Mouse (Mus musculus) embryonic facial prominence, embryonic 11.5 days (tissue): ENCODE results near the gene Aif1l. TPM values are rescaled to one million over a fixed set of nuclear protein-coding genes. Genes with fewer than 3 reads are reported as not detected.

ENCODE experiments used
- ATAC-seq: fragments of 200-750 bp; cut with Nextera tagmentation; replicated peaks from 2 replicates; pipeline ENCODE4 v1.8.0; 2017; ENCODE audit warnings: low read depth; ENCODE audit not compliant: insufficient number of reproducible peaks, low FRiP score, low TSS enrichment
- DNase-seq: peaks from one replicate; pipeline ENCODE4 v3.0.0-alpha.2; 2015; ENCODE audit warnings: low spot score
- H3K27ac ChIP-seq: fragments of 300-500 bp; sonication (generic); replicated peaks from 2 replicates; pipeline ENCODE4 v1.5.1; 2014; ENCODE audit warnings: mild to moderate bottlenecking, low read depth, low read length, control low read depth
- H3K27me3 ChIP-seq: fragments of 300-500 bp; sonication (generic); 2 replicates; pipeline ENCODE4 v1.6.1; 2014; ENCODE audit warnings: mild to moderate bottlenecking, low read length, moderate library complexity, mixed read lengths; ENCODE audit not compliant: control insufficient read depth, insufficient read depth
- H3K36me3 ChIP-seq: fragments of 300-500 bp; sonication (generic); replicated peaks from 2 replicates; pipeline ENCODE4 v1.6.1; 2014; ENCODE audit warnings: low read depth, mild to moderate bottlenecking, low read length, moderate library complexity, mixed read lengths; ENCODE audit not compliant: control insufficient read depth, insufficient read depth
- H3K4me1 ChIP-seq: fragments of 300-500 bp; sonication (generic); 2 replicates; pipeline ENCODE4 v1.6.1; 2014; ENCODE audit warnings: low read length, mixed read lengths; ENCODE audit not compliant: control insufficient read depth, insufficient read depth
- H3K4me2 ChIP-seq: fragments of 300-500 bp; sonication (generic); 2 replicates; pipeline ENCODE4 v1.6.1; 2014; ENCODE audit warnings: low read depth, mild to moderate bottlenecking, control low read depth, low read length, moderate library complexity
- H3K4me3 ChIP-seq: fragments of 300-500 bp; sonication (generic); 2 replicates; pipeline ENCODE4 v1.5.1; 2014; ENCODE audit warnings: low read depth, low read length, control low read depth
- H3K9ac ChIP-seq: fragments of 300-500 bp; sonication (generic); replicated peaks from 2 replicates; pipeline ENCODE4 v1.6.1; 2014; ENCODE audit warnings: mild to moderate bottlenecking, control low read depth, low read length
- H3K9me3 ChIP-seq: fragments of 300-500 bp; sonication (generic); replicated peaks from 2 replicates; pipeline ENCODE4 v1.6.1; 2016; ENCODE audit warnings: mild to moderate bottlenecking, low read length, inconsistent platforms, mixed read lengths; ENCODE audit not compliant: control insufficient read depth
- WGBS: fragments of 180-500 bp; shearing (Covaris S2); extraction: QIAGEN DNeasy Blood & Tissue Kit; methylation state at CpG from one replicate; pipeline ENCODE4 v1.1.7; 2014; 5-methylcytosine and 5-hydroxymethylcytosine counted together
- polyA plus RNA-seq: library from polyadenylated mRNA; unstranded; fragments of >200 nt; fragmentation: Nextera tagmentation; extraction: Ambion mirVana; gene quantifications from 2 replicates; pipeline ENCODE4 v1.2.1, GENCODE M21; 2014

Aif1l gene
- polyA plus RNA-seq = 83.5 and 84.3 TPM in 2 replicates

DNA sequence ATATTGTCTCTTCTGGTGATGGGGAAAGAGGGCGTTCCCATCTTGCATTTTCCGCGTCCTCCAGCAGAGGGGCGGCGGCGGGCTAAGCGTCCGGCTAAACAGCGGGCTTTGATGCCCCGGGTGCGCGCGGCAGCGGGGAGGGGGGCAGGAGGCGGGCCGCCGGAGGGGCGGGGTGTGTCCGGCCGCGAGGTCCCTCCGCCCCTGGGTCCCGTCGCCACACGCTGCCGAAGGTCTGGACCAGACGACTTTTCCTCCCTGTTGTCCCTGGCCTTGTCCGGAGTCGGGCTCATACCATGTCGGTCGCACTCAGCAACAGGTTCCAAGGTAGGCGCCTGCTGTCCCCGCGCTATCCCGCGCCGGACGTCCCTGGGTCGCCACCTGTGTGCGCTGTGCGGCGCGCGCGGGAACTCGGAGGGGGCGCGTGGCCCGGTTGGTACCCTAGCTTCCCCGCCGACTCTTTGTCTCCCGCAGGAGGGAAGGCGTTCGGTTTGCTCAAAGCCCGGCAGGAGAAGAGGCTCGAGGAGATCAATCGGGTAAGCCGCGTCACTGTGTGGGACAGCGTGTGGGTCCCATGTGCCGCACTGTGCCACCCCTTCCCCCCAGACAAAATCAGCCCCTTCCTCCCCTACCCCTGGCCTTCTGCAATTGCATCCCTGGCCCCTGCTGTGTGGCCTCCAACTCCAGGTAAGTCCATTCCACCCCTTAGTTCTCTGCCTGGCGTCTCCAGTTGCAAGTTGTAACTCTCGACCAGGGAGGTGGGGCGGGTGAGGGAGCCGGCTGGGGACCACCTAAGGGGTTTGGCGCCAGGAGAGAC, at the start of gene Aif1l:
Gene Aif1l (plus strand): TSS at position 82 of the 814 bp plus-strand sequence.
- peak; percentile 71 for ATAC-seq
- H3K4me2 ChIP-seq = peak within 1 kb of the TSS; percentile 90
- no peaks in the 10 kb centered on the region; the same call in none of the 2 replicates for H3K36me3 ChIP-seq
- WGBS = under 1% methylated on average over 66 of the region's 66 CpGs
- no peak within 1 kb of the TSS for H3K27ac ChIP-seq
- DNase-seq = peak; percentile 87
- no peaks in the 10 kb centered on the region for H3K9me3 ChIP-seq
- peak within 1 kb of the TSS; percentile 83 for H3K4me3 ChIP-seq
- no peaks in the 10 kb centered on the region for H3K27me3 ChIP-seq
- H3K9ac ChIP-seq = peak within 1 kb of the TSS; percentile 83
- no peaks in the 10 kb centered on the region for H3K4me1 ChIP-seq

DNA sequence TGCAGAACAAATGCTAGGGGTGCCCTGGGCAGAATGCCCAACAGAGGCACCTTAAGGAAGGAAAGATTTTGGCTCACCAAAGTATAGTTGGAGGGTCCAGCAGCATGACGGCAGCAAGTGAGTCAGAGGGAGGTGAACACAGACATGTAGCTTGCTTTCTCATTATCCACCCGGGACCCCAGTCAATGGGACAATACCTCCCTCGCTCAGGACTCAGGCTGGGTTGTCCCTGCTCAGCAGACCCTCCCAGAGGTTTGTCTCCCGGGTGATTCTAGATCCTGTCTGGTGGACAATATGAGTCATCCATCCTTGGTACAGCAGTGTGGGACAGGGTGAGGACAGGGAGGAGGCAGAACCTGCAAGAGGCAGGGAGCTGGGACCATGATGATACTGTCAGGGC, 49.0 kb upstream of the Aif1l start:
- Histone ChIP-seq H3K9ac (no peak overlapping the region), H3K27me3 (no peaks in the 10 kb centered on the region), H3K27ac (no peak overlapping the region), H3K36me3 (no peaks in the 10 kb centered on the region), H3K9me3 (no peaks in the 10 kb centered on the region), H3K4me1 (peaks cover 7% of the 10 kb centered on the region), H3K4me2 (no peak overlapping the region), H3K4me3 (no peak overlapping the region)
- ATAC-seq = no peak
- WGBS = 80% methylated on average over 4 of the region's 4 CpGs
- DNase-seq = no peak

DNA sequence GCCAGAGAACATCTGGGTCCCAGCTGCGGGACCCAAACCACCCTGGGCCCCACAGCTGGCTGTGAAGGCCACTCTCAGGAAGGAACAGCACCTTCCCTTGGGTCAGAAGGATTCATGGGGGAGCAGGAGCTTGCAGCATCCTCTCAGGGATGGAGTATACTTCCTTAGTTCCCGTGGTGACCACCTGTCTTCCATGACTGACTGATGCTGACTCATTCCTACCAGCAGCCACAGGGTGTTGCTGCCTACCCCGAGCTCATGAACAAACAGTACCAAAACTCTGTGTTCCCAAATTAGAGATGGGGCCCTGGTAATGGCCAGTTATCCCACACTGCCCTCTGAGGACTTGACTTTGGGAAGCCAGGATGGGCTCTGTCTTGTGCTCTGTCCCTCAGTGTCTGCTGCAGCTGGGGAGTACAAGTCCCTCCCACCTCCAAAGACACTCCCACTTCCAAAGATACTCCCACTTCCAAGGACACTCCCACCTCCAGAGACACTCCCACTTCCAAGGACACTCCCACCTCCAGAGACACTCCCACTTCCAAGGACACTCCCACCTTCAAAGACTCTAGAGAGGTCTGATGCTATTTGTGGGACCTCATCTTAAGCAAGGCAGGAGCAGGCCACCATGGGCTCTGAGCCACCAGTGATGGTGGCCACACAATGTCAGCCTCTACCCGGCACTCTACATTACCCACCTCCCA, 48.1 kb upstream of the Aif1l start:
- 55% methylated on average over 4 of the region's 4 CpGs for WGBS
- peaks cover 7% of the 10 kb centered on the region for H3K4me1 ChIP-seq
- no peak overlapping the region for H3K27ac ChIP-seq
- ATAC-seq (no peak), DNase-seq (no peak)
- H3K27me3 ChIP-seq = no peaks in the 10 kb centered on the region
- no peak overlapping the region for H3K4me2 ChIP-seq
- H3K9ac ChIP-seq = no peak overlapping the region
- H3K4me3 ChIP-seq = no peak overlapping the region
- no peaks in the 10 kb centered on the region for H3K9me3 ChIP-seq
- no peaks in the 10 kb centered on the region for H3K36me3 ChIP-seq

DNA sequence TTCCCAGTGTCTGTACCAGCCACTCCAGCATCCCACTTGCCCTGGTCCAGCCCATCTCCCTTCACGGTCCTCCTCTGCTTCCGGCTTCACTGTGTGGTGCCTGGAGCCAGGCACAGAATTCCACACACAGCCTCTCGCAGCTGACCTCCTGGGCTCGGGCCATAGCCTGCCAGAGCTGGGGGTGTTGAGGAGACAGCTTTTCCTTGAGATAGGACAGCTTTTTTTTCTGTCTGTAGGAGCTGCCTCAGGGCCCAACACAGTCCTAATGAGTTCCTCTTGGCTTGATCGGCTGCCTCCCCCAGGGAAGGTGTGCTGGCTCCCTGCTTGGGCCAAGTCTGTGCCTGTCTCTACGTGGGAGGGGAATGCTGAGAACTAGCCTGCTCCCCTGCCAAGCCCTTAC, 45.9 kb upstream of the Aif1l start:
- WGBS = 12% methylated on average over 6 of the region's 6 CpGs
- H3K9ac ChIP-seq = no peak overlapping the region; the same call in 1 of the 2 replicates
- no peak for DNase-seq
- H3K27me3 ChIP-seq = no peaks in the 10 kb centered on the region
- H3K4me2 ChIP-seq = no peak overlapping the region
- ATAC-seq = no peak
- H3K27ac ChIP-seq = peak overlapping the region; percentile 41; the same call in 1 of the 2 replicates
- H3K4me3 ChIP-seq = no peak overlapping the region
- no peaks in the 10 kb centered on the region for H3K9me3 ChIP-seq
- no peaks in the 10 kb centered on the region for H3K36me3 ChIP-seq
- peaks cover 7% of the 10 kb centered on the region for H3K4me1 ChIP-seq

DNA sequence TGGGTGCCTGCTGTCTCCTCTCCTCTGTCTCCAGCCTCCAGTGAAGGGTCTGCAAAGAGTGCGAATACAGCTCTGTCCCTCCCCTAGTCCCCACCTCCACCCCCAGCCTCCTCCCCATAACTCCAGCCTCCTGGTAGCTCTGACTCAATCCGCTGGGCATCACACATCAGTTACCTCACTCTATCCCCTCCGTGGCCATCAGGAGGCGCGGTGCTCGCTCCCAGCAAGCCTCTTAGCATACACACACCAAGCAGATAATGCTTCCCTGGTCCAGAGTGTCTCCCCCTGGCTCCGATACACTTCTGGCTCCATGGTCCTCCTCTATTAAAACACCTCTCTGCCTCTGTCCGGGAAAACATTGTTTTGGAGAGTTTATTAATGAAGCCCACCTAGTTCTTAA, 45.3 kb upstream of the Aif1l start:
- ATAC-seq (no peak), DNase-seq (peak; percentile 52)
- Histone ChIP-seq H3K4me1 (peaks cover 7% of the 10 kb centered on the region), H3K4me2 (0 out of 2 replicates have a peak overlapping the region, but pooled peaks have one; percentile 5), H3K4me3 (no peak overlapping the region), H3K9me3 (no peaks in the 10 kb centered on the region), H3K9ac (no peak overlapping the region), H3K27me3 (no peaks in the 10 kb centered on the region), H3K27ac (no peak overlapping the region; the same call in 1 of the 2 replicates), H3K36me3 (no peaks in the 10 kb centered on the region)
- 10% methylated on average over 8 of the region's 8 CpGs for WGBS

DNA sequence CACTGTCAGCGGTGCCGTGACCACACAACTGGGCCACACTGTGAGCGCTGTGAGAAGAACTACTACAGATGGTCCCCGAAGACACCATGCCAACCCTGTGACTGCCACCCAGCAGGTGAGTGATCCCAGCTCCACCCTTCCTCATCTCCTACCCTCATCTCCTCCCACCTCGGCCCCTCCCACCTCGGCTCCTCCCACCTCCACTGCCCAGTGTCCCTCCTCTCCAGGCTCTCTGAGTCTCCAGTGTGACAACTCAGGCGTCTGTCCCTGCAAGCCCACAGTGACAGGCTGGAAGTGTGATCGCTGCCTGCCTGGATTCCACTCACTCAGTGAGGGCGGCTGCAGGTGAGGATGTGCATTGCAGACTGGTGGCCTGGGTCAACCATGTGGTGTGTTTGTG, 44.3 kb upstream of the Aif1l start:
- no peak overlapping the region for H3K4me3 ChIP-seq
- H3K27me3 ChIP-seq = no peaks in the 10 kb centered on the region
- ATAC-seq = no peak
- no peak overlapping the region for H3K4me2 ChIP-seq
- no peak for DNase-seq
- no peaks in the 10 kb centered on the region for H3K36me3 ChIP-seq
- peaks cover 7% of the 10 kb centered on the region for H3K4me1 ChIP-seq
- H3K9me3 ChIP-seq = no peaks in the 10 kb centered on the region
- no peak overlapping the region for H3K9ac ChIP-seq
- whole genome bisulfite sequencing = 48% methylated on average over 9 of the region's 9 CpGs
- no peak overlapping the region for H3K27ac ChIP-seq

DNA sequence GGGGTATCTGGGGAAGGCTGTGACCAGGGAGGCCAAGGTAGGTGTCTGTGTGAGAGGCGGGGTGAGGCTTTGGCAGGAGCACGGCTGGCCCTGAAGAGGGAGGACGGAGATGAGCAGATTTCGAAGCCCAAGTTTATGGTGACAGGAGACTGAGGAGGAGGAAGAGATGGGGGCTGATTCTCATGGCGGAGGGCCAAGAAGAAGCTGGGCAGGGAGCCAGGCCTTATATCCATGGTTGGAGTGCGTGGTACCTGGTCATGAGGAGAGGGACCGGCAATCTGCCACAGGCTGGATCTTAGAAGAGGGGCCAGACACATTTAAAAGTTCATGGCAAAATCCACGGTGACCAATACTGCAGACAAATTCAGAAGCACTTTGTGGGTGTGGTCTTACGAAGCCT, 43.5 kb upstream of the Aif1l start:
- H3K27ac ChIP-seq = no peak overlapping the region
- H3K4me2 ChIP-seq = no peak overlapping the region
- no peak overlapping the region for H3K4me3 ChIP-seq
- no peak overlapping the region for H3K9ac ChIP-seq
- 91% methylated on average over 9 of the region's 9 CpGs for WGBS
- H3K36me3 ChIP-seq = no peaks in the 10 kb centered on the region
- H3K27me3 ChIP-seq = no peaks in the 10 kb centered on the region
- no peak for DNase-seq
- peaks cover 7% of the 10 kb centered on the region for H3K4me1 ChIP-seq
- ATAC-seq = no peak
- H3K9me3 ChIP-seq = no peaks in the 10 kb centered on the region

DNA sequence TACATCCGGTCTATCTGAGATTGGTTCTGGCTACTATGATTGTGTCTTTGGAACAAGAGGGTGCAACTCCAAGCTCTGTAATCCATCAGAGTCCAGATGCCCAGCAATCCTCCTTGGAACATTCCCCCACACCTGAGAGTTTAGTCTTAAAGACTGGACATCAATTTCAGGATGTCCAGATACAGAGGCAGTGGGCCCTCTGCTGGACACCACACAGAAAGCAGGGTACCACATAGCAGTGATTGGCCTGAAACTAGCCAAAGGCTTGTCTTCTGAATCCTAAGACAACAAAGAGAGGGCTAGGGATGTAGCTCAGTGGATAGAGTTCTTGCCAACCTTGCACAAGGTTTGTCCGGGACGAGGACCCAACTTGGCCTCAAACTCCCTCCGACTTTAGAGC, 37.4 kb upstream of the Aif1l start:
- no peak overlapping the region for H3K4me2 ChIP-seq
- no peaks in the 10 kb centered on the region for H3K9me3 ChIP-seq
- peak; percentile 57 for DNase-seq
- H3K36me3 ChIP-seq = no peaks in the 10 kb centered on the region
- no peak for ATAC-seq
- H3K27me3 ChIP-seq = no peaks in the 10 kb centered on the region
- WGBS = 73% methylated on average over 4 of the region's 4 CpGs
- no peak overlapping the region for H3K4me3 ChIP-seq
- H3K4me1 ChIP-seq = no peaks in the 10 kb centered on the region
- no peak overlapping the region for H3K27ac ChIP-seq
- H3K9ac ChIP-seq = no peak overlapping the region
